Mouse (Mus musculus) lung, adult 2 months (tissue): Measurements from ENCODE around the gene Fam78a. TPM values are rescaled to one million over a fixed set of nuclear protein-coding genes. Genes with fewer than 3 reads are reported as not detected.

Experiments
- DNase-seq: peaks from one replicate; pipeline ENCODE4 v3.0.0; 2022
- H3K4me1 ChIP-seq: fragments of 200-500 bp; 2 replicates; pipeline ENCODE4 v1.6.1; 2011; ENCODE audit warnings: low read length; ENCODE audit not compliant: control insufficient read depth, insufficient read depth
- H3K4me3 ChIP-seq: fragments of 200-500 bp; replicated peaks from 2 replicates; pipeline ENCODE3; 2011; ENCODE audit warnings: low read depth, mild to moderate bottlenecking, control low read depth, low read length; ENCODE audit errors: extremely low read depth
- CTCF ChIP-seq: fragments of 200-500 bp; IDR thresholded peaks from 2 replicates; pipeline ENCODE4 v1.5.1; 2011; ENCODE audit warnings: mild to moderate bottlenecking, low read length, control low read depth; ENCODE audit not compliant: insufficient read depth
- POLR2A ChIP-seq: fragments of 200-500 bp; IDR thresholded peaks from 2 replicates; pipeline ENCODE4 v1.6.1; 2011; ENCODE audit warnings: low read depth, mild to moderate bottlenecking, control low read depth, low read length, borderline replicate concordance; ENCODE audit errors: extremely low read depth
- WGBS: fragments of 180-500 bp; shearing (Covaris S2); methylation state at CpG from one replicate; pipeline ENCODE4 v1.1.7; 2018; 5-methylcytosine and 5-hydroxymethylcytosine counted together
- polyA plus RNA-seq: library from polyadenylated mRNA; depleted of rRNA; stranded (reverse); fragments of >200 nt; gene quantifications from 2 replicates; pipeline ENCODE4 v1.2.3, GENCODE M21; 2012

Gene Fam78a
- polyA plus RNA-seq, 1 experiment = 7.5 TPM

GRCm38 (mm10) chr2:32087606-32088005 lies 2.9 kb upstream of the Fam78a start:
- TF ChIP-seq CTCF (no peak), POLR2A (no peak)
- DNase-seq = no peak
- Histone ChIP-seq H3K4me1 (no peaks in the 10 kb centered on the region), H3K4me3 (no peak overlapping the region)
- WGBS = 64% methylated on average over 4 of the region's 4 CpGs

- DNase-seq = no peak
- TF ChIP-seq POLR2A (no peak), CTCF (no peak)
- WGBS = 68% methylated on average over 2 of the region's 2 CpGs
- Histone ChIP-seq H3K4me1 (0 out of 2 replicates have a peak, but pooled peaks cover under 1% of the 10 kb centered on the region), H3K4me3 (no peak overlapping the region)
Observed at GRCm38 (mm10) chr2:32085231-32085630, 574 bp upstream of the Fam78a start.

DNA sequence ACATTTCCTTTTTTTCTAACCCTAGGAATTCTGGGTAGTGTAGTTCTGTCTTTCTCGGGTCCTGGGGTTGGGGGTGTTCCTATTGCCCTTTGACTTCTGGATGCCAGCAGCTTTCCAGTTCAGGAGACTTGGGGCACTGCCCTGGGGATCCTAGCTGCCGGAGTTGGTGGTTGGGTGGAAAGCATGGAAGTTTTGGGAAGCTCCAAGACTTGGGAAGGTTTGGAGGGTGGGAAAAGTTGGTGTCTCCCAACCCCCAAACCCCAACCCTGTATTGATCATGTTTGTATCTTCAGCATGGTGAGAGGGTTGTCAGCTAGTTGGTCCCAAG lies 179 bp upstream of the Fam78a start:
- 26% methylated on average over 2 of the region's 2 CpGs for WGBS
- no peak overlapping the region for H3K4me3 ChIP-seq
- 0 out of 2 replicates have a peak, but pooled peaks cover 3% of the 10 kb centered on the region for H3K4me1 ChIP-seq
- DNase-seq = no peak
- TF ChIP-seq CTCF (no peak), POLR2A (no peak)

GRCm38 (mm10) chr2:32083159-32084011 lies 1.3 kb downstream of the Fam78a start:
- DNase-seq = peak; percentile 44
- Histone ChIP-seq H3K4me1 (peaks cover 12% of the 10 kb centered on the region), H3K4me3 (peak overlapping the region; percentile 65)
- under 1% methylated on average over 91 of the region's 91 CpGs for WGBS
- TF ChIP-seq CTCF (no peak), POLR2A (0 out of 2 replicates have a peak, but pooled peaks have one; percentile 4)

DNA sequence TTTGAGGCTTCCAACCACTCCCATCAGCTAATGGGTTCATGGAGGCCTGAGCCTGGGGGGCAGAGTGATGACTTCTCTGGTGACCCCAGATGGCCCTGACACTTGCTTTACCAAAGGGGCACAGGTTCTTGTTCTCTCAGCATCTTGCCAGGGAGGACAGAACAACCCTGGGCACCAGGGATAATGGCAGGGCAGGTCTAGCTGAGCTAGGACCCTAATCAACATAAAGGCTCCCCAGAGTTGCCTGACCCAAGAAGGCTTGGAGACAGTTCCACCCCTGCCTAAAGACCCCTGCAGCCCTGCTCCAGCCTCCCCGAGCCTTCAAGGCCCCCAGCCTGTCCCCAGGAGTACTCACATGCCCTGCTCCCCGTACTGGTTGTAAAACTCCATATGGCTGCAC lies 2.4 kb downstream of the Fam78a start:
- Histone ChIP-seq H3K4me1 (peaks cover 18% of the 10 kb centered on the region), H3K4me3 (peak overlapping the region; percentile 65)
- WGBS = 39% methylated on average over 2 of the region's 2 CpGs
- TF ChIP-seq POLR2A (no peak), CTCF (no peak)
- DNase-seq = no peak

DNA sequence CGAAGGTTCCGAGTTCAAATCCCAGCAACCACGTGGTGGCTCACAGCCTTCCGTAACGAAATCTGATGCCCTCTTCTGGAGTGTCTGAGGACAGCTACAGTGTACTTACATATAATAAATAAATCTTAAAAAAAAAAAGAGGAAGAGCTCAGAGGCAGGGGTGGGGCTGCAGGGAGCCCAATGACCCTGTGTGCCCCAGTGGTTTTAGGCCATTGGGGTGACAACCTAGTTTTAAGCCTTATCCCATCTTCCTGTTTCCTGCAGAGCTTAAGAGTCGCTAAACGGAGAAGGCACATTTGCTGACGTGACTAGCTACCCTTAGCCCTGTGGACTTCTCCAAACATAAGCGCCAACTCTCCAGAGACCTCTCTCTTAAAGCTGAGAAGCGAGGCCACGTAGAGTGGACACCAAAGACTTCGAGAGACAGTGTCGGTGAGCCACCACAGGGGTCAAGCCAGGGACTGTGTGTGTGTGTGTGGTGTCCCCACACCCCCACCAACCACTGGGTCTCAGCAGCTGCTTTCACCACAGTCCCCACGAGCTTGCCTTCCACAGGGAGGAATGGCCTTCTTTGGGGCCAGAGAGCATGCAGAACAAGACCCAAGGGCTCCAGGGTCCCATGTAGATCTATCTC lies 3.2 kb downstream of the Fam78a start:
- TF ChIP-seq CTCF (no peak), POLR2A (no peak)
- DNase-seq = no peak
- peaks cover 18% of the 10 kb centered on the region for H3K4me1 ChIP-seq
- peak overlapping the region; percentile 49 for H3K4me3 ChIP-seq
- 51% methylated on average over 14 of the region's 14 CpGs for WGBS

- TF ChIP-seq CTCF (no peak), POLR2A (no peak)
- WGBS = 73% methylated on average over 3 of the region's 3 CpGs
- peaks cover 18% of the 10 kb centered on the region for H3K4me1 ChIP-seq
- DNase-seq = no peak
- H3K4me3 ChIP-seq = no peak overlapping the region
Observed at GRCm38 (mm10) chr2:32080681-32081080, 4.0 kb downstream of the Fam78a start.

GRCm38 (mm10) chr2:32079191-32079725 lies 5.4 kb downstream of the Fam78a start:
- WGBS = 73% methylated on average over 14 of the region's 14 CpGs
- Histone ChIP-seq H3K4me3 (no peak overlapping the region), H3K4me1 (peaks cover 18% of the 10 kb centered on the region)
- no peak for DNase-seq
- TF ChIP-seq CTCF = no peak
- TF ChIP-seq POLR2A = no peak

DNA sequence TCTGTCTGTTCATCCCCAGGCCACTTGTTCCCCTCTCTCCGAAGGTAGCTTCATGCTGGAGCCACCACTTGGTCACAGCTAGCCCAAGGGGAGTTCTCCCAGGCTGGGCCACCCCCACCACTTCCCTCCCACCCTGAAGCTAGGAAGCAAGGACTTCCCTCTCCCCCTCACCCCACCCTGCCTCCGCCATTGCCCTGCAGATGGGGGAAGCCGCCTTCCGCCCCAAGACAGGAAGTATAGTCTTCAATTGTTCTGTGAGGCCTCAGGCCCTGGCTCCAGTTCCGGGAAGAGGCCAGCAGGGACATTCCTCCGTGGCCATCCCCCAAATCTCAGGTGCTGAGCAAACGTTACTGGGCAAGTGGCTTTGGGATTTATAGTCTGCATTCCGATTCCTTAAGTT lies 6.1 kb downstream of the Fam78a start:
- no peak for DNase-seq
- TF ChIP-seq POLR2A = no peak
- TF ChIP-seq CTCF = no peak
- WGBS = 34% methylated on average over 8 of the region's 8 CpGs
- no peak overlapping the region for H3K4me3 ChIP-seq
- peaks cover 18% of the 10 kb centered on the region for H3K4me1 ChIP-seq
